Mouse (Mus musculus) midbrain, embryonic 12.5 days (tissue): ENCODE results near the gene Nt5dc3. TPM values are rescaled to one million over a fixed set of nuclear protein-coding genes. Genes with fewer than 3 reads are reported as not detected.

Experiments used
- ATAC-seq: fragments of 200-750 bp; cut with Nextera tagmentation; 2 replicates; pipeline ENCODE4 v1.8.0; 2017; ENCODE audit warnings: low read depth, moderate TSS enrichment, moderate library complexity; ENCODE audit not compliant: low FRiP score
- H3K27ac ChIP-seq: fragments of 300-500 bp; sonication (generic); replicated peaks from 2 replicates; pipeline ENCODE4 v1.5.1; 2016; ENCODE audit warnings: mild to moderate bottlenecking
- H3K27me3 ChIP-seq: fragments of 300-500 bp; sonication (generic); 2 replicates; pipeline ENCODE4 v1.6.1; 2016; ENCODE audit warnings: mild to moderate bottlenecking
- H3K36me3 ChIP-seq: fragments of 300-500 bp; sonication (generic); 2 replicates; pipeline ENCODE4 v1.6.1; 2016
- H3K4me1 ChIP-seq: fragments of 300-500 bp; sonication (generic); 2 replicates; pipeline ENCODE4 v1.6.1; 2016
- H3K4me2 ChIP-seq: fragments of 300-500 bp; sonication (generic); replicated peaks from 2 replicates; pipeline ENCODE4 v1.6.1; 2016; ENCODE audit warnings: mild to moderate bottlenecking, moderate library complexity
- H3K4me3 ChIP-seq: fragments of 300-500 bp; sonication (generic); 2 replicates; pipeline ENCODE4 v1.5.1; 2016; ENCODE audit warnings: mild to moderate bottlenecking
- H3K9ac ChIP-seq: fragments of 300-500 bp; sonication (generic); replicated peaks from 2 replicates; pipeline ENCODE4 v1.6.1; 2016; ENCODE audit warnings: mild to moderate bottlenecking, moderate library complexity
- H3K9me3 ChIP-seq: fragments of 300-500 bp; sonication (generic); 2 replicates; pipeline ENCODE4 v1.6.1; 2016; ENCODE audit warnings: mild to moderate bottlenecking
- WGBS: fragments of 180-500 bp; shearing (Covaris S2); methylation state at CpG from one replicate; pipeline ENCODE4 v1.1.7; 2016; 5-methylcytosine and 5-hydroxymethylcytosine counted together
- polyA plus RNA-seq: library from polyadenylated mRNA; unstranded; fragments of >200 nt; fragmentation: Nextera tagmentation; extraction: Ambion mirVana; gene quantifications from 2 replicates; pipeline ENCODE4 v1.2.1, GENCODE M21; 2016

The Nt5dc3 gene
- polyA plus RNA-seq, 1 experiment from 2014 or later: 2.1 TPM

- Histone ChIP-seq H3K4me2 (no peak overlapping the region), H3K36me3 (no peaks in the 10 kb centered on the region), H3K4me3 (no peak overlapping the region), H3K9ac (0 out of 2 replicates have a peak overlapping the region, but pooled peaks have one; percentile 7), H3K9me3 (no peaks in the 10 kb centered on the region), H3K4me1 (peaks cover 24% of the 10 kb centered on the region), H3K27ac (no peak overlapping the region), H3K27me3 (peaks cover 29% of the 10 kb centered on the region)
- WGBS: 22% methylated on average over 5 of the region's 5 CpGs
- no peak for ATAC-seq
Observed at GRCm38 (mm10) chr10:86781641-86782040, 2.8 kb downstream of the Nt5dc3 start.

GRCm38 (mm10) chr10:86782656-86783055 is 3.9 kb downstream of the Nt5dc3 start:
- Histone ChIP-seq H3K9ac (no peak overlapping the region), H3K4me2 (no peak overlapping the region), H3K4me3 (no peak overlapping the region), H3K36me3 (no peaks in the 10 kb centered on the region), H3K27ac (no peak overlapping the region), H3K9me3 (no peaks in the 10 kb centered on the region), H3K4me1 (peaks cover 23% of the 10 kb centered on the region), H3K27me3 (peaks cover 26% of the 10 kb centered on the region)
- ATAC-seq: no peak
- 33% methylated on average over 5 of the region's 5 CpGs for WGBS

GRCm38 (mm10) chr10:86783561-86783960 is 4.8 kb downstream of the Nt5dc3 start:
- Histone ChIP-seq H3K4me2 (no peak overlapping the region), H3K9me3 (no peaks in the 10 kb centered on the region)
- 89% methylated on average over 5 of the region's 5 CpGs for WGBS

GRCm38 (mm10) chr10:86784126-86784675 is 5.4 kb downstream of the Nt5dc3 start:
- Histone ChIP-seq H3K4me3 (no peak overlapping the region), H3K27me3 (peaks cover 19% of the 10 kb centered on the region), H3K36me3 (no peaks in the 10 kb centered on the region), H3K9me3 (no peaks in the 10 kb centered on the region), H3K27ac (no peak overlapping the region), H3K9ac (no peak overlapping the region), H3K4me1 (peaks cover 19% of the 10 kb centered on the region), H3K4me2 (no peak overlapping the region)
- ATAC-seq: no peak
- 84% methylated on average over 5 of the region's 5 CpGs for WGBS

More at GRCm38 (mm10) chr10:86783561-86783960, 4.8 kb downstream of the Nt5dc3 start:
- H3K36me3 ChIP-seq: no peaks in the 10 kb centered on the region
- no peak overlapping the region for H3K4me3 ChIP-seq
- peaks cover 22% of the 10 kb centered on the region for H3K27me3 ChIP-seq
- no peak overlapping the region for H3K9ac ChIP-seq
- peaks cover 19% of the 10 kb centered on the region for H3K4me1 ChIP-seq
- H3K27ac ChIP-seq: no peak overlapping the region
- ATAC-seq: no peak

- H3K9me3 ChIP-seq: no peaks in the 10 kb centered on the region
- peaks cover 8% of the 10 kb centered on the region for H3K27me3 ChIP-seq
- no peak overlapping the region for H3K9ac ChIP-seq
- peaks cover 12% of the 10 kb centered on the region; the same call in 1 of the 2 replicates for H3K4me1 ChIP-seq
- ATAC-seq: no peak
- H3K4me3 ChIP-seq: no peak overlapping the region
- H3K36me3 ChIP-seq: no peaks in the 10 kb centered on the region
- 77% methylated on average over 2 of the region's 2 CpGs for WGBS
- H3K4me2 ChIP-seq: no peak overlapping the region
- no peak overlapping the region for H3K27ac ChIP-seq
Observed at GRCm38 (mm10) chr10:86785396-86785795, 6.6 kb downstream of the Nt5dc3 start.

GRCm38 (mm10) chr10:86786083-86786482 is 7.3 kb downstream of the Nt5dc3 start:
- Histone ChIP-seq H3K9ac (no peak overlapping the region), H3K4me2 (no peak overlapping the region), H3K4me3 (no peak overlapping the region), H3K4me1 (peaks cover 12% of the 10 kb centered on the region; the same call in 1 of the 2 replicates), H3K9me3 (no peaks in the 10 kb centered on the region), H3K36me3 (no peaks in the 10 kb centered on the region), H3K27me3 (peaks cover 1% of the 10 kb centered on the region), H3K27ac (no peak overlapping the region)
- no peak for ATAC-seq
- 95% methylated on average over 5 of the region's 5 CpGs for WGBS

- H3K4me3 ChIP-seq: no peak overlapping the region
- no peaks in the 10 kb centered on the region for H3K27me3 ChIP-seq
- H3K4me2 ChIP-seq: no peak overlapping the region
- no peaks in the 10 kb centered on the region for H3K9me3 ChIP-seq
- no peaks in the 10 kb centered on the region for H3K36me3 ChIP-seq
- 63% methylated on average over 5 of the region's 5 CpGs for WGBS
- peaks cover 2% of the 10 kb centered on the region; the same call in 1 of the 2 replicates for H3K4me1 ChIP-seq
- H3K9ac ChIP-seq: no peak overlapping the region
- no peak overlapping the region for H3K27ac ChIP-seq
- no peak for ATAC-seq
Observed at GRCm38 (mm10) chr10:86788193-86788592, 9.4 kb downstream of the Nt5dc3 start.

GRCm38 (mm10) chr10:86789146-86789672 is 10.4 kb downstream of the Nt5dc3 start:
- 83% methylated on average over 7 of the region's 7 CpGs for WGBS
- Histone ChIP-seq H3K9me3 (no peaks in the 10 kb centered on the region), H3K27ac (no peak overlapping the region), H3K4me3 (no peak overlapping the region), H3K4me1 (peaks cover 5% of the 10 kb centered on the region; the same call in 1 of the 2 replicates), H3K36me3 (no peaks in the 10 kb centered on the region), H3K27me3 (no peaks in the 10 kb centered on the region), H3K4me2 (no peak overlapping the region), H3K9ac (no peak overlapping the region)
- no peak for ATAC-seq

- no peak overlapping the region for H3K9ac ChIP-seq
- 82% methylated on average over 7 of the region's 7 CpGs for WGBS
- peaks cover 5% of the 10 kb centered on the region; the same call in 1 of the 2 replicates for H3K4me1 ChIP-seq
- no peaks in the 10 kb centered on the region for H3K36me3 ChIP-seq
- no peak for ATAC-seq
- H3K27me3 ChIP-seq: no peaks in the 10 kb centered on the region
- H3K4me2 ChIP-seq: no peak overlapping the region
- H3K4me3 ChIP-seq: no peak overlapping the region
- no peaks in the 10 kb centered on the region for H3K9me3 ChIP-seq
- no peak overlapping the region for H3K27ac ChIP-seq
Observed at GRCm38 (mm10) chr10:86791507-86792184, 12.8 kb downstream of the Nt5dc3 start.

GRCm38 (mm10) chr10:86793509-86793951 is 14.7 kb downstream of the Nt5dc3 start:
- ATAC-seq: no peak
- Histone ChIP-seq H3K27ac (no peak overlapping the region), H3K4me1 (0 out of 2 replicates have a peak, but pooled peaks cover 3% of the 10 kb centered on the region), H3K36me3 (no peaks in the 10 kb centered on the region), H3K27me3 (no peaks in the 10 kb centered on the region), H3K4me2 (no peak overlapping the region), H3K9ac (no peak overlapping the region), H3K4me3 (no peak overlapping the region), H3K9me3 (no peaks in the 10 kb centered on the region)
- WGBS: 70% methylated on average over 2 of the region's 2 CpGs

GRCm38 (mm10) chr10:86794196-86794595 is 15.4 kb downstream of the Nt5dc3 start:
- Histone ChIP-seq H3K4me3 (no peak overlapping the region), H3K27me3 (no peaks in the 10 kb centered on the region), H3K4me1 (0 out of 2 replicates have a peak, but pooled peaks cover 3% of the 10 kb centered on the region), H3K9ac (no peak overlapping the region), H3K4me2 (no peak overlapping the region), H3K9me3 (no peaks in the 10 kb centered on the region), H3K27ac (no peak overlapping the region), H3K36me3 (no peaks in the 10 kb centered on the region)
- 85% methylated on average over 4 of the region's 4 CpGs for WGBS
- no peak for ATAC-seq

GRCm38 (mm10) chr10:86794794-86795535 is 16.2 kb downstream of the Nt5dc3 start:
- H3K4me2 ChIP-seq: no peak overlapping the region
- no peak overlapping the region for H3K4me3 ChIP-seq
- no peak overlapping the region for H3K9ac ChIP-seq
- ATAC-seq: no peak
- 0 out of 2 replicates have a peak, but pooled peaks cover 3% of the 10 kb centered on the region for H3K4me1 ChIP-seq
- H3K36me3 ChIP-seq: no peaks in the 10 kb centered on the region
- 92% methylated on average over 9 of the region's 9 CpGs for WGBS
- H3K9me3 ChIP-seq: no peaks in the 10 kb centered on the region
- no peak overlapping the region for H3K27ac ChIP-seq
- H3K27me3 ChIP-seq: no peaks in the 10 kb centered on the region
